Mouse (Mus musculus) heart, embryonic 15.5 days (tissue): Measurements from ENCODE around the gene Brf1. TPM values are rescaled to one million over a fixed set of nuclear protein-coding genes. Genes with fewer than 3 reads are reported as not detected.
A peak's percentile ranks its signal among the peaks of the same experiment; 100 is the strongest.

ENCODE experiments used
- ATAC-seq: fragments of 200-750 bp; cut with Nextera tagmentation; replicated peaks from 2 replicates; pipeline ENCODE4 v1.8.0; 2017; ENCODE audit warnings: low read depth, moderate TSS enrichment; ENCODE audit not compliant: insufficient number of reproducible peaks, insufficient read depth, low FRiP score
- H3K27ac ChIP-seq: fragments of 300-500 bp; sonication (generic); 2 replicates; pipeline ENCODE4 v1.5.1; 2015; ENCODE audit warnings: mild to moderate bottlenecking, inconsistent platforms
- H3K27me3 ChIP-seq: fragments of 300-500 bp; sonication (generic); 2 replicates; pipeline ENCODE4 v1.6.1; 2015; ENCODE audit warnings: inconsistent platforms
- H3K36me3 ChIP-seq: fragments of 300-500 bp; sonication (generic); 2 replicates; pipeline ENCODE4 v1.6.1; 2015; ENCODE audit warnings: mild to moderate bottlenecking, inconsistent platforms
- H3K4me1 ChIP-seq: fragments of 300-500 bp; sonication (generic); replicated peaks from 2 replicates; pipeline ENCODE4 v1.6.1; 2015; ENCODE audit warnings: inconsistent platforms
- H3K4me2 ChIP-seq: fragments of 300-500 bp; sonication (generic); 2 replicates; pipeline ENCODE4 v1.6.1; 2015; ENCODE audit warnings: inconsistent platforms, mild to moderate bottlenecking, moderate library complexity
- H3K4me3 ChIP-seq: fragments of 300-500 bp; sonication (generic); 2 replicates; pipeline ENCODE4 v1.5.1; 2015; ENCODE audit warnings: mild to moderate bottlenecking, inconsistent platforms
- H3K9ac ChIP-seq: fragments of 300-500 bp; sonication (generic); 2 replicates; pipeline ENCODE4 v1.6.1; 2015; ENCODE audit warnings: mild to moderate bottlenecking, inconsistent platforms
- H3K9me3 ChIP-seq: fragments of 300-500 bp; sonication (generic); replicated peaks from 2 replicates; pipeline ENCODE4 v1.6.1; 2016; ENCODE audit warnings: inconsistent platforms
- WGBS: fragments of 180-500 bp; shearing (Covaris S2); methylation state at CpG from one replicate; pipeline ENCODE4 v1.1.7; 2015; ENCODE audit warnings: mixed read lengths; 5-methylcytosine and 5-hydroxymethylcytosine counted together
- polyA plus RNA-seq: library from polyadenylated mRNA; unstranded; fragments of >200 nt; fragmentation: Nextera tagmentation; extraction: Ambion mirVana; gene quantifications from 2 replicates; pipeline ENCODE4 v1.2.1, GENCODE M21; 2015

The Brf1 gene
- polyA plus RNA-seq, 1 experiment from 2014 or later = 30.2 TPM

DNA sequence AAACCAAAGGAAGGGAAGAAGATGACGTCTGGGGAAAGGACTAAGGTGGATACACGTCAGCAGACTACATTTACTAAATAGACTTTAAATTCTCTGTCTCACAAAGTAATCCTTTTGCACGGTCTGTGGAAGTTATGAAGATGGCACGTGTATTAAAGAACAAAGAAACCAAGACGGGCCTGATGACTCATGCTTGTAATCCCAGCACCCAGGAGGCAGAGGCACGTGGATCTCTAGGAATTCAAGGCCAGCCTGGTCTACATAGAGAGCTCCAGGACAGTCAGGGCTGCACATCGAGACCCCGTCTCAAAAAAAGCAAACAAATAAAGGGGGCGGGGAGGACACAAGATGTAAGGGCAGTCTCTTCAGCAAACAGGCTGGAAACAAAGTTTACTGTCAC lies 25.8 kb downstream of the Brf1 start:
- no peak for ATAC-seq
- H3K36me3 ChIP-seq = peaks cover 62% of the 10 kb centered on the region
- H3K4me1 ChIP-seq = peaks cover 22% of the 10 kb centered on the region

DNA sequence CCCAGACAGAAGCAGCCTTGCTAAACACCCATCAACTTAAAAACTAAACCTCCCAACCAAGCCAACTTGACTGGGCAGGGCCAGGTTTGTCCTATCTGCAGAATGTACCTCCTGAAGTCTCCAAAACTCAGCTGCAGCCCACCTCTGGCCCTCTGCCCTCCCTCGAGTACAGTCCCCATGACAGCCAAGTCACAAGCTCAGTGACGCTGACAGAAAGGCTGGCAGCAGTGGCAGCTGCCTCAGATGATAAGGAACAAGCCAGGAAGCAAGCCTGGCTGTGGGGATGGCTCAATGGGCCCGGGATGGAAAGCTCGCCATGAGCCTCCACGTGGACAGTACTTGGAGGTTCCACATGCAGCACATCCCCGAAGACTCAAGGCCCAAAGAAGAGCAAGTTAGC lies 30.9 kb downstream of the Brf1 start:
- no peak for ATAC-seq
- no peak overlapping the region for H3K9ac ChIP-seq
- no peak overlapping the region for H3K27ac ChIP-seq
- WGBS = 70% methylated on average over 6 of the region's 6 CpGs
- peaks cover 93% of the 10 kb centered on the region for H3K36me3 ChIP-seq
- H3K4me3 ChIP-seq = no peak overlapping the region
- H3K27me3 ChIP-seq = no peaks in the 10 kb centered on the region
- H3K9me3 ChIP-seq = no peaks in the 10 kb centered on the region
- H3K4me2 ChIP-seq = no peak overlapping the region
- no peaks in the 10 kb centered on the region for H3K4me1 ChIP-seq

More for the DNA sequence above, 25.8 kb downstream of the Brf1 start:
- H3K4me3 ChIP-seq = no peak overlapping the region
- no peak overlapping the region for H3K4me2 ChIP-seq
- H3K9ac ChIP-seq = no peak overlapping the region
- no peaks in the 10 kb centered on the region for H3K27me3 ChIP-seq
- H3K9me3 ChIP-seq = no peaks in the 10 kb centered on the region
- no peak overlapping the region for H3K27ac ChIP-seq
- 83% methylated on average over 9 of the region's 9 CpGs for WGBS

DNA sequence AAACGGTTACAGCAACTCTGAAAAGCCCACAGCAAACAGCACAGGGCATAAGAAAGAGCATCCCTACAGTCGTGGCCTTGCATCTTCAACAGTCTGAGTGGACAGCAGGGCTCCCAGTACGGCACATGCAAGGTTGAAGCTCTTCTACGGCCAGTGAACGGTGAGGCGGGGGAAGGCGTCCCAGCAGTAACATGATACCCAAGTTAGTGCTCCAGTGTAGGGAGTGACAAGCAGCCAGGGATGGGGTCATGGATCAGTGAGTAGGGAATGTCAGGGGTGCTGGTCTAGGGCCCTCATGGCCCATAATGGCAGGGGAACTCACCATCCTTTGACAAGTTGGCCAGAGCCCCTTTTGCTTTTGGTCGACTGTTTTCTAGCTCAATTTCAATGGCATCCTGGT lies 31.6 kb downstream of the Brf1 start:
- H3K4me2 ChIP-seq = no peak overlapping the region
- ATAC-seq = no peak
- H3K9me3 ChIP-seq = no peaks in the 10 kb centered on the region
- 71% methylated on average over 8 of the region's 8 CpGs for WGBS
- no peaks in the 10 kb centered on the region for H3K27me3 ChIP-seq
- no peak overlapping the region for H3K4me3 ChIP-seq
- no peak overlapping the region for H3K9ac ChIP-seq
- peaks cover 94% of the 10 kb centered on the region for H3K36me3 ChIP-seq
- H3K27ac ChIP-seq = no peak overlapping the region
- no peaks in the 10 kb centered on the region for H3K4me1 ChIP-seq

DNA sequence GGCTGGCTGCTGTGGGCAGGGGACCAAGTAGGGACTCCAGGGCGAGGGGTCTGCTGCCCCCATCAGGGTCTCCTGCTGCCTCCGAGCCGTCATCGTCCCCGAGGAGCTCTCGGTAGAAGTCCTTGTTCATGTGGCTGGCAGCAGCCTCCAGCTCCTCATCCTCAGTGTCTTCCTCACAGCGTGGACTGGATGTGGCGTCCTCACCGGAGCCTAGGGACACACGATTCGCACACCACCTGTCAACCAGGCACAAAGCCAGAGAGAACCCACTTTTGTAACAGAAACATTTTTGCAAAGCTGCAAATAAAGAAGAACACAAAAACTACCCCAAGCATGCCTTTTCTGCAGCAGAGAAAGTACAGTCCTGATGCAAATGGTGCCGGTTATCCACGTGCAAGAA lies 34.7 kb downstream of the Brf1 start:
- no peaks in the 10 kb centered on the region for H3K9me3 ChIP-seq
- peaks cover 95% of the 10 kb centered on the region for H3K36me3 ChIP-seq
- no peaks in the 10 kb centered on the region for H3K27me3 ChIP-seq
- whole genome bisulfite sequencing = 92% methylated on average over 13 of the region's 13 CpGs
- H3K4me1 ChIP-seq = peaks cover 19% of the 10 kb centered on the region
- H3K27ac ChIP-seq = no peak overlapping the region
- H3K4me2 ChIP-seq = no peak overlapping the region
- no peak overlapping the region for H3K4me3 ChIP-seq
- ATAC-seq = no peak
- H3K9ac ChIP-seq = no peak overlapping the region

DNA sequence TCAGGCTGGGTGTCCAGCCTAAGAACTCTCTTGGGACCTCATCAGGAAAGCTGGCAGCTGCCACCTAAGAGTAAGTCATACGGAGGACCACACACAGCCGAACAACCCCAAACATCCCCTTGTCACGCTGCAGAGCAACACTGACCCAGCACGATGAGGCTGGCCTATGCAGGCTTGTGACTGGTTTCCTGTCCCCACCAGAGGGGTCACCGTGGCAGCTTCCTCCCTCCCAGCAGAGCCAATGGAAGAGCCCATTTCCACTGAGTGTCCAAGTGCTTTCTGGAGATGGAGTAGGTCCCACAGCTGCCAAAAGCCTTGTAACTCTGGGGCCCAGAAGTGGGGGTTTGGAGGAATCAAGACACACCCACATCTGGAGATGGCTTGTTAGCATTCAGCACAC lies 38.6 kb downstream of the Brf1 start:
- Histone ChIP-seq H3K4me2 (no peak overlapping the region), H3K9me3 (no peaks in the 10 kb centered on the region), H3K27me3 (no peaks in the 10 kb centered on the region), H3K36me3 (peaks cover 72% of the 10 kb centered on the region), H3K4me1 (peaks cover 36% of the 10 kb centered on the region), H3K27ac (peak overlapping the region; percentile 91), H3K4me3 (no peak overlapping the region), H3K9ac (peak overlapping the region; percentile 49)
- WGBS = 69% methylated on average over 5 of the region's 5 CpGs
- ATAC-seq = no peak

DNA sequence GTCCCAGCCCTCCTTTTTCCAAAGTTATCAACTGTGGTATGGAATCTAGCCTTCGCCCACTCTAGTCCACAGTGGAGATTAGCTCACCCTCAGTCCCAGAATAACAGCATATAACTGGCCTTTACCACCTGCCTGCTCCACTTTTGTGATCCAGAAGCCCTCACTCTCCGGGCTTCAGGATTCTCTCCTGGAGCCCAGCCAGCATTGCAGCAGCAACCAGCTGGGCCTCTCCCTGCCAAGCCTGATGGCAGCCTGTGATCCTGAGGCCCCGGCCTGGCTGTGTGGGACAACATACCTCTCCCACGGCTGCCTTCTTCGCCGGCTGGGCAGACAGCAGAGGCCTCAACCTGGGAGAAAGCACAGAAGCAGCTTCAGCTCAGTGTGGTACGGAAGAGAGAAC lies 39.1 kb downstream of the Brf1 start:
- no peak overlapping the region for H3K4me2 ChIP-seq
- peak overlapping the region; percentile 91 for H3K27ac ChIP-seq
- H3K4me1 ChIP-seq = peaks cover 36% of the 10 kb centered on the region
- H3K9me3 ChIP-seq = no peaks in the 10 kb centered on the region
- H3K9ac ChIP-seq = peak overlapping the region; percentile 49
- peak; percentile 79 for ATAC-seq
- H3K4me3 ChIP-seq = no peak overlapping the region
- H3K27me3 ChIP-seq = no peaks in the 10 kb centered on the region
- H3K36me3 ChIP-seq = peaks cover 67% of the 10 kb centered on the region
- 44% methylated on average over 7 of the region's 7 CpGs for WGBS

DNA sequence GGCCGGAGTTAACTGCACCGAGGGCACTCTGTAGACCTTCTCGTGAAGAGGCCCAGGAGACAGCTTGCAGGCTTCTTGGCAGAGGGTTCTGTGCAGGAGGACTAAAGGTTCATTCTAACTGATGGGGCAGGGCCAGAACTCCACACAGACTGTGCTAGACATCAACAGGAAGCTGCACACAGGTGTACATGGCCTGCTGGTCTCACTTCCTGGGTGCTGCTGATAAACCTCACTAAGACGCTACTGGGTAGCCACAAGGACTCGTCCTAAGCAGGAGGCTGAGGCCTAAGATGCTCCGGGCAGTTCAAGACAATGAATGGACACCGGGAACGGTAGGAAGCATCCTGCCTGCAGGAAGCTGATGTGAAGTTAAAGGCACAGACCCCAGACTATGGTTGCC lies 41.1 kb downstream of the Brf1 start:
- Histone ChIP-seq H3K4me3 (no peak overlapping the region), H3K27me3 (no peaks in the 10 kb centered on the region), H3K9ac (no peak overlapping the region), H3K27ac (no peak overlapping the region), H3K9me3 (no peaks in the 10 kb centered on the region), H3K4me2 (no peak overlapping the region), H3K36me3 (peaks cover 49% of the 10 kb centered on the region), H3K4me1 (peaks cover 38% of the 10 kb centered on the region)
- WGBS = 68% methylated on average over 8 of the region's 8 CpGs
- no peak for ATAC-seq

DNA sequence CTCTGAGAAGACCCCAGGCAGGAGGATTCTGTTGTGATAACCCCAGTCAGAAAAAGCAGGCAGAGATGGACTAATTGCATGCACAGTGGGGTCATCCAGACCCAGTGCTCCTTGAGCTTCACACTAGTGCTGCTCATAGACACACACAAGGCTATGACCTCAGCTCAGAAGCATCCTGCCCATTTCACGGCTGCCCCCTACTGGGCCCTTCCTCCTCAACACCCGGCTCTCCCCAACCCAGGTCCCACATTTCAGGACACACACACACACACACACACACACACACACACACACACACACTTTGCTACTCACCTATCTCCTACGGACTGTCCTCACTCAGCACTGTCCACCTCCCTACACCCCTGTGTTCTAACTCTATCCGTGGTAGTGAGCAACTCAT lies 42.2 kb downstream of the Brf1 start:
- peak; percentile 54 for ATAC-seq
- Histone ChIP-seq H3K9me3 (no peaks in the 10 kb centered on the region), H3K4me3 (no peak overlapping the region), H3K27ac (peak overlapping the region; percentile 43), H3K9ac (no peak overlapping the region), H3K36me3 (peaks cover 39% of the 10 kb centered on the region), H3K27me3 (no peaks in the 10 kb centered on the region), H3K4me2 (no peak overlapping the region), H3K4me1 (peaks cover 40% of the 10 kb centered on the region)
- whole genome bisulfite sequencing = 32% methylated on average over 4 of the region's 4 CpGs

DNA sequence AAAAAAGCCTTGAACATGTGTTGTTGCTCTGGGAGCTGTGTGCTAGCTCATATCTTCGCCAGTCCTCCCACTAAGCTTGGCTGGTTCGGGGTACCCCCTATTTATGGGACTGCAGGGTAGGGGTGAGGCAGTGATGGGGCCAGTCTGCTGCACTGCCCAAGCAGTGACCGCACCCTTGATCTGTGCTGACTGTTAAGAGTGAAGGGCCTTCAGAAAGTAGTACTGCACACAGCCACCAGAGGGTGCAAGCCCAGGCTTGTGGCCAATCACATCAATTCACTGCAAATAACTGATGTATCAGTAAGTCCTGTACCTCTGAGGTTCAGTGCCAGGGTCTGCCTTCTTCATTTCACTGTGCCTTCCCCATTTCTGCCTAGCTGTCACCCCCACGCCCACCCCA lies 44.7 kb downstream of the Brf1 start:
- ATAC-seq = no peak
- H3K4me1 ChIP-seq = peaks cover 46% of the 10 kb centered on the region

DNA sequence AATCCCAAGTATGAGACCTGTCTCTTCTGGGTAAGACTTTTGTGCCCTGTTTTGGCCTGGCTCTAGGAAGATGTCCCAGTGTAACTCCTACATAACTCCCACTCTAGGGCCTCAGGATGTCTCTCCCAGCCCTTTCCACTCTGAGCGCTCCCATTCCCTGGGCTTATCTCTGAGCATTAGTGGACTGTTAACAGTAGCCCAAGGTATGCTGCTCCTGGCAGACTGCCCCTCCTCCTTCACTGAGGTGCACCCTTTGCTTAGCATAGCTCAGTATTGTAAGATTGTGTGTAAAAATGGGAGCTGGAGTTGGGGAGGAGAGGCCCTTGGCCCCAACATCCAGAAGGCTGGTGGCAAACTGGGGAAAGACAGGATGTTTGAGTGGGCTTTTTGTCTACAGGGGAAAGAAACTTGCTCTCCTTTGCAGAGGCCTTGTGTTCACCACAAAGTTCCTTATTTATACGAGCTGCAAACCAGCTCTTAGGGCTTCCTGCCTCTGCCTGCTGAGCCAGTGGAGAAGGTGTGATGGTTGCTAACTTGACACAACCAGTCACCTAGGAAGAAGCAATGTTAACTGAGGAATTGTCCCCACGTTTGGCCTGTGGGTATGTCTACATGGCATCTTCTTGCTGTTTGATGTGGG lies 47.5 kb downstream of the Brf1 start:
- no peaks in the 10 kb centered on the region for H3K9me3 ChIP-seq
- no peak overlapping the region for H3K9ac ChIP-seq
- no peak for ATAC-seq
- peaks cover 44% of the 10 kb centered on the region for H3K4me1 ChIP-seq
- no peak overlapping the region for H3K4me3 ChIP-seq
- no peak overlapping the region for H3K4me2 ChIP-seq
- H3K27me3 ChIP-seq = 0 out of 2 replicates have a peak, but pooled peaks cover 7% of the 10 kb centered on the region
- H3K36me3 ChIP-seq = no peaks in the 10 kb centered on the region
- 44% methylated on average over 3 of the region's 3 CpGs for WGBS
- H3K27ac ChIP-seq = peak overlapping the region; percentile 50

More for the DNA sequence above, 44.7 kb downstream of the Brf1 start:
- 32% methylated on average over 4 of the region's 4 CpGs for WGBS
- Histone ChIP-seq H3K27ac (no peak overlapping the region), H3K9ac (no peak overlapping the region), H3K36me3 (peaks cover 14% of the 10 kb centered on the region), H3K4me3 (no peak overlapping the region), H3K9me3 (no peaks in the 10 kb centered on the region), H3K4me2 (no peak overlapping the region), H3K27me3 (no peaks in the 10 kb centered on the region)

DNA sequence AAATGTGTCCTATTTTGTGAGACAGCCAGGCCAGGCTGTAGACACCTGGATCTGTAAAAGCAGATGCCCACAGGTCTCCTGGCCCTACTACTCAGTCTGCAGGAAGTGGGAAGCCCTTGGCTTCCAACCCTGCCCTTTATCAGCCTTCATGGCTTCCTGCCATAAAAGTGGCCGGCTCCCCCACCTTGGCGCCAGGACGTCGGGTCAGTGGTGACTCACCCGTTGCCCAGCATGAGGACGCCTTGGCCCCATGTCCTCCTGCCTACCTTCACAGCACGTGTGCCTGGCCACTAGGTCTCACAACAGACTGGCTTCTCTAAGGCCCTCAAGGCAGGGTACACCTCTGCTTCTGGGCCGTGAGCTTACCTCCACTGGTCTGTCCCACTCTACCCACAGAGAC lies 48.1 kb downstream of the Brf1 start:
- ATAC-seq = peak; percentile 29
- Histone ChIP-seq H3K9ac (no peak overlapping the region), H3K9me3 (no peaks in the 10 kb centered on the region), H3K4me2 (no peak overlapping the region), H3K27me3 (peaks cover 10% of the 10 kb centered on the region; the same call in 1 of the 2 replicates), H3K4me1 (peaks cover 43% of the 10 kb centered on the region), H3K36me3 (no peaks in the 10 kb centered on the region), H3K27ac (peak overlapping the region; percentile 50), H3K4me3 (no peak overlapping the region)
- WGBS = 25% methylated on average over 8 of the region's 8 CpGs

DNA sequence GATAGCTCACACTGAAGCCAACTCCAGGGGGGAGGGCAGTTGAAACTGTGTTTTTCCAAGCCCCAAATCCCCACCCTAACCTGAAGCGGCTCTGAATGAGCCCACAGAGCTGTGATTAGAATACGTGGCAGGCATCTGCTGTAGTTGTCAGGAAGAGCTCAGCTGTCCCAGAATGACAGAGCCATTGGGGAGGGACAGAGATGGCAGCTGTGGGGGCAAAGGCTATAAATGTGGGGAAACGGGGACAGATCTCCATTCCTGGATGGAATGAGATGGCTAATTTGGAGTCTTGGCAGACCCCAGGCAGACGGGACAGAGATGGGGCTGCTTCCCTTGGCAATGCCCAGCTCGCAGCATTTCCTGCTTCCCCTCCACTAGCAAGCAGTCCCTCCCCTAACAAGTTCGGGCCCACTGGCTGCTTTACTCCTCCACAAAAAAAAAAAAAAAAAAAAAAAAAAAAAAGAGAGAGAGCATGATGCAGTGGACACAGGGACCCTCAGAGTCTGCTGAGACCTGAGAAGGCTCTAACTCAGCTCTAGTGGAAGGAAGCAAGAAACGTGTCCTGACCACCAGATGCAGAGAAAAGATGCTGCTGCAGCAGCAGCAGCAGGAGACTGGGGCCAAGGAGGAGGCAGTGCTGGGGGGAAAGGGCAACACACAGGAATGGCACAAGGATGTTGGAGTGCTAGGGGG lies 49.2 kb downstream of the Brf1 start:
- peaks cover 47% of the 10 kb centered on the region for H3K4me1 ChIP-seq
- H3K27me3 ChIP-seq = peaks cover 20% of the 10 kb centered on the region; the same call in 1 of the 2 replicates
- H3K9me3 ChIP-seq = no peaks in the 10 kb centered on the region
- H3K27ac ChIP-seq = peak overlapping the region; percentile 79
- peak overlapping the region; percentile 64; the same call in 1 of the 2 replicates for H3K4me3 ChIP-seq
- H3K9ac ChIP-seq = 0 out of 2 replicates have a peak overlapping the region, but pooled peaks have one; percentile 73
- no peaks in the 10 kb centered on the region for H3K36me3 ChIP-seq
- peak overlapping the region; percentile 98 for H3K4me2 ChIP-seq
- ATAC-seq = no peak
- 22% methylated on average over 7 of the region's 7 CpGs for WGBS
